In genomic region chr1:33883102-33883839, GRCm38 (mm10) we compare ENCODE assay signal across 9 mouse cellular contexts. TPM values are rescaled to one million over a fixed set of nuclear protein-coding genes. Genes with fewer than 3 reads are reported as not detected.
DNase-seq lines count a peak whose midpoint lies in the region; ATAC-seq and TF ChIP-seq lines count a peak whose summit lies in the region.
"Had no signal": no experiment of that assay in that cellular context is flagged by ENCODE, and none has a peak within 500 bp of the region (broad histone marks: within the 10 kb centered on the region; RNA-seq: fewer than 3 reads in every experiment).

No protein-coding gene starts in this region.

- TF ChIP-seq POLR2A in embryonic fibroblast, embryonic 13.5 days (IDR thresholded peaks at IDR 0.05; ENCODE audit: low read depth, low read length) = no peak

- intact Hi-C loops in left cerebral cortex, postnatal 25 days (cut with DNase I) = loop anchor here (5.0 kb wide), 1 partner anchor 126 kb away; the partner anchor contains the start of gene Bag2

- DNase-seq in cerebellum, postnatal 10 days = peak; percentile 9 to 26
- DNase-seq in cerebellum, adult 9-11 months = no peak
- DNase-seq in R1 (ENCODE audit: low read depth, low spot score) = peak; percentile 49
- peak; percentile 44 to 71 for DNase-seq in left cerebral cortex, postnatal 25 days (ENCODE audit: low spot score in 2 of 2)
- peak; percentile 49 to 63 for DNase-seq in thymus, adult 18-20 months

- TF ChIP-seq CTCF in embryonic fibroblast, embryonic 13.5 days (IDR thresholded peaks at IDR 0.05; ENCODE audit: borderline replicate concordance, insufficient read depth, low read length) = no peak

- peak; percentile 97 to 98 for ATAC-seq in hematopoietic stem cell, adult 5-6 weeks (replicated peaks in 1 of 2; ENCODE audit: insufficient read depth in 1 of 2, low FRiP score in 2 of 2, low TSS enrichment in 1 of 2, low read depth in 1 of 2, poor library complexity in 2 of 2, severe bottlenecking in 2 of 2)
- ATAC-seq in megakaryocyte progenitor cell, adult 5-6 weeks (replicated peaks; ENCODE audit: poor library complexity) = peak; percentile 99
- ATAC-seq: Patski had no signal

- no peaks in the 10 kb centered on the region for H3K4me1 ChIP-seq in embryonic fibroblast, embryonic 13.5 days (ENCODE audit: control insufficient read depth, insufficient read depth, low read length)

- H3K27ac ChIP-seq in embryonic fibroblast, embryonic 13.5 days (ENCODE audit: insufficient read depth, low read length) = no peak overlapping the region

- peak overlapping the region; percentile 23; the same call in 1 of the 2 replicates for H3K4me3 ChIP-seq in embryonic fibroblast, embryonic 13.5 days (ENCODE audit: insufficient read depth, low read length)

RNA-seq across cellular contexts. Expression of gene Bend6, which starts 24.3 kb away (rescaled TPM):
- 5.6 and 6.4 TPM in 2 replicates for polyA plus RNA-seq in embryonic fibroblast, embryonic 13.5 days (2011; ENCODE audit: insufficient read length, low read depth, missing spikeins)
- 0.38 TPM in 1 of 2 replicates, not detected in the other for total RNA-seq in hematopoietic stem cell, adult 5-6 weeks (2017)
- total RNA-seq in left cerebral cortex, postnatal 25 days (2021) = 100 to 1,000 TPM; 123 to 127 TPM
- not detected in 2 replicates for total RNA-seq in megakaryocyte progenitor cell, adult 5-6 weeks (2015)
- not detected in 2 replicates for total RNA-seq in megakaryocyte progenitor cell, adult 5-6 weeks (2017)

RNA-seq across cellular contexts. Expression of gene Dst, which starts 24.8 kb away (rescaled TPM):
- 101 and 129 TPM in 2 replicates for polyA plus RNA-seq in embryonic fibroblast, embryonic 13.5 days (2011; ENCODE audit: insufficient read length, low read depth, missing spikeins)
- 48.7 and 58.5 TPM in 2 replicates for total RNA-seq in hematopoietic stem cell, adult 5-6 weeks (2017)
- total RNA-seq in left cerebral cortex, postnatal 25 days (2021) = 100 to 1,000 TPM; 237 to 263 TPM
- 0.51 and 3.2 TPM in 2 replicates for total RNA-seq in megakaryocyte progenitor cell, adult 5-6 weeks (2015)
- total RNA-seq in megakaryocyte progenitor cell, adult 5-6 weeks (2017) = 1.3 and 5.4 TPM in 2 replicates

Comparison
In these comparisons a context has a peak if more than half of its experiments do, and no peak if none do; other contexts are left out.
1. RNA of gene Bend6, which starts 24.3 kb away (total RNA-seq): 123 to 127 TPM in left cerebral cortex, postnatal 25 days; 0.38 TPM in hematopoietic stem cell, adult 5-6 weeks and not detected in megakaryocyte progenitor cell, adult 5-6 weeks; every median in the first group is over 10 times any median in the second.